Mouse (Mus musculus) layer of hippocampus, postnatal 25 days (tissue): ENCODE data around the gene Srsy. TPM values are rescaled to one million over a fixed set of nuclear protein-coding genes. Genes with fewer than 3 reads are reported as not detected.
"Not testable (repeated sequence)": the region's sequence is repeated elsewhere in the genome, so short reads cannot be mapped to it uniquely, and the experiment has no call there.

ENCODE experiments used
- DNase-seq, 2 experiments: peaks; one replicate each; pipeline ENCODE4 v3.0.0; 2022; ENCODE audit warnings: mixed read lengths in 2 of 2, low spot score in 1 of 2; ENCODE audit errors: extremely low spot score in 1 of 2
- total RNA-seq, 2 experiments: library from RNA; stranded (reverse); gene quantifications; 2 replicates each; pipeline ENCODE4 v1.2.3; 2021

Gene Srsy
- total RNA-seq, result not detected

DNA sequence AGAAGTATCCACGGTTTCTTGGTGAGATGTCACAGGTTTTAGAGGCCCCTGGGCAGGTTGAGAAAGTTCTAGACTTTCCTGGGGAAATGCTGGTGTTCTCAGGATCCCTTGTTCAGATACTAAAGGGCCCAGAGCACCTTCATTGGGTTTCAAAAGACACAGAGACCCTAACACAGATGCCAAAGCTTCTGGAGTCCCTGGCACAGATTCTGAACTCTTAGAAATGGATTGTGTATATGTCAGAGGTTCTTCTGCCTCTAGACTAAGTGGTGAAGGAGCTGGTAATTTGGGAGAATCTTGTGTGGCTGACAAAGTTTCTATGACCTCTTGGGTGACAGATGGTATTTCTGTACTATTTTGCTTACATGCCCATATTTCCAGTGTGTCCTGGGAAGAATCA is at the start of gene Srsy:
Gene Srsy, minus strand, starts transcription at position 101 of the 400 bp plus-strand sequence.
- DNase-seq, result not testable (repeated sequence)

Other genes starting within 250 kb of the Srsy start
- not detected for gene Gm21904, start 91.1 kb downstream of the Srsy start, total RNA-seq
- gene Gm20772, start 62.6 kb downstream of the Srsy start, total RNA-seq, result not detected
- not detected for gene Gm20831, start 62.6 kb downstream of the Srsy start, total RNA-seq
- gene Gm21764, start 124.5 kb upstream of the Srsy start, total RNA-seq, result not detected
- not detected for gene Ssty1, start 151.8 kb upstream of the Srsy start, total RNA-seq